Mouse (Mus musculus): Measurements from ENCODE around the gene Cdh5. TPM values are rescaled to one million over a fixed set of nuclear protein-coding genes. Genes with fewer than 3 reads are reported as not detected.
A peak's percentile ranks its signal among the peaks of the same experiment; 100 is the strongest.

Cdh5 gene
- polyA plus RNA-seq, 1 experiment from 2014 or later = 16.4 TPM

DNA sequence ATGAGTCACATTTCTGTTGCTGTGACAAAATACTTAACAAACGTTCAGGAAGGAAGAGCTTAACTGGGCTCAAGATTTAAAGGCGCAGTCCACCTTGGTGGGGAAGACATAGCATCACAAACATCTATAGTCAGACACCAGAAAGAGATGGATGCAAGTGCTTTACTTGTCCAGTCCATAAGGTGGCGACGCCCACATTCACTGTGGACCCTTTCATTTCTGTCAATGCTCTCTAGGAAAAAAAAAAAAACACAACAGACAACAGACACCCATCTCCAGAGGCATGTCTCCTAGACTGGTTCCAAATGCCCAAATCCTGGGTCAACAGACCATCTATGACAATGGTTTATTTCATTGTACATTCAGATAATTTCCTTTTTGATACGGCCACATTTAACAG lies 23.1 kb downstream of the Cdh5 start:
- no peak overlapping the region for H3K4me2 ChIP-seq
- H3K9ac ChIP-seq = no peak overlapping the region
- no peaks in the 10 kb centered on the region for H3K27me3 ChIP-seq
- no peaks in the 10 kb centered on the region for H3K4me1 ChIP-seq (replicated peaks)
- ATAC-seq (ENCODE audit: low FRiP score, low read depth) = no peak
- H3K9me3 ChIP-seq = no peaks in the 10 kb centered on the region
- no peak overlapping the region for H3K4me3 ChIP-seq
- H3K27ac ChIP-seq (replicated peaks) = no peak overlapping the region
- 88% methylated on average over 5 of the region's 5 CpGs for WGBS
- H3K36me3 ChIP-seq = no peaks in the 10 kb centered on the region

DNA sequence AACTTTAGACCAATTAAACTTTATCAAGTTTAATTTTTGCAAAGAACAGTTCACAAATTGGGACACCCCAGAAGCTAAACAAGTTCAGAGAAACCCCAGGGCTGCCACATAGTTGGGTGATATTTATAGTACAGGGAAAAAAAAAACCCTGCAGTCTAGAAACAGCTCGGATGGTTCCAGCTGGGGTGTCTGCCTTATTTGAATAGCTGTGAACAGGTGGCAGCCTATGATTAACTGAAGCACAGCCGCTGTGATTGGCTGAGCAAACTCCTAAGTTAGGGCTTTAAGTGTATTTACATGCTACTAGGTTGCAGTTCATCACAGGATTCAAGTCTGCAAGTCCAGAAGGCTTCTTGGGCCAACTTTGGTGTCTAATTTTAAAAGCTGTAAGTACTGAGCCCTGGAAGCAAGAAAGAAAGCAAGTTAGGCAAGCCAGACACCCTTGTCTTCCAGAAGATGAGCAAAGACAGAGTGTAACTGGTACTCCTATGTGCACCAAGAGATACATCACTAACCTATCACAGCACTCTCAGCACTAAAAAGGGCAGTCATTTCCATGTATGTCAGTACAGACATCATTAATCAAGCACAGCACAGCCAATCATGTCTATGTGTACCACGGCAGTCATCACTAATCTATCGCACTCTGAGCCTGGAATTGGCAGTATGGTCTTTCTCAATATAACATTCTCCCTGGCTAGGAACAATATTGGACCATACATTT lies 25.9 kb downstream of the Cdh5 start:
- H3K9me3 ChIP-seq = no peaks in the 10 kb centered on the region
- H3K36me3 ChIP-seq = no peaks in the 10 kb centered on the region
- no peak overlapping the region for H3K27ac ChIP-seq (replicated peaks)
- whole genome bisulfite sequencing = 71% methylated on average over 4 of the region's 4 CpGs
- H3K4me3 ChIP-seq = no peak overlapping the region
- no peaks in the 10 kb centered on the region for H3K27me3 ChIP-seq
- no peak for ATAC-seq (ENCODE audit: low FRiP score, low read depth)
- no peak overlapping the region for H3K9ac ChIP-seq
- no peak overlapping the region for H3K4me2 ChIP-seq
- no peaks in the 10 kb centered on the region for H3K4me1 ChIP-seq (replicated peaks)

DNA sequence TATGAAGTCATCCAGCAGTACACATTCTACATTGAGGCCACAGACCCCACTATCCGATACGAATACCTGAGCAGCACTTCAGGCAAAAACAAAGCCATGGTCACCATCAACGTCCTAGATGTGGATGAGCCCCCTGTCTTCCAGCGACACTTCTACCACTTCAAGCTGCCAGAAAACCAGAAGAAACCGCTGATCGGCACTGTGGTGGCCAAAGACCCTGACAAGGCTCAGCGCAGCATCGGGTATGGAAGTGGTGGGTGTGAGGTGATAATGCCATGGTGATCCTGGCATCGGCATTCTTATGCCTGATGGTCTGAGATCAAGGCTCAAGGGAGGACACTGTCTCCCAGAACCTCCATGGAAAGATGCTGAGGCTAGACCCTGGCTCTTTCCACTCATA lies 29.5 kb downstream of the Cdh5 start:
- no peak overlapping the region for H3K4me3 ChIP-seq
- no peak overlapping the region for H3K4me2 ChIP-seq
- no peak overlapping the region for H3K9ac ChIP-seq
- no peaks in the 10 kb centered on the region for H3K36me3 ChIP-seq
- H3K4me1 ChIP-seq (replicated peaks) = no peaks in the 10 kb centered on the region
- no peak overlapping the region for H3K27ac ChIP-seq (replicated peaks)
- no peaks in the 10 kb centered on the region for H3K27me3 ChIP-seq
- no peaks in the 10 kb centered on the region for H3K9me3 ChIP-seq
- no peak for ATAC-seq (ENCODE audit: low FRiP score, low read depth)
- 98% methylated on average over 9 of the region's 9 CpGs for whole genome bisulfite sequencing

DNA sequence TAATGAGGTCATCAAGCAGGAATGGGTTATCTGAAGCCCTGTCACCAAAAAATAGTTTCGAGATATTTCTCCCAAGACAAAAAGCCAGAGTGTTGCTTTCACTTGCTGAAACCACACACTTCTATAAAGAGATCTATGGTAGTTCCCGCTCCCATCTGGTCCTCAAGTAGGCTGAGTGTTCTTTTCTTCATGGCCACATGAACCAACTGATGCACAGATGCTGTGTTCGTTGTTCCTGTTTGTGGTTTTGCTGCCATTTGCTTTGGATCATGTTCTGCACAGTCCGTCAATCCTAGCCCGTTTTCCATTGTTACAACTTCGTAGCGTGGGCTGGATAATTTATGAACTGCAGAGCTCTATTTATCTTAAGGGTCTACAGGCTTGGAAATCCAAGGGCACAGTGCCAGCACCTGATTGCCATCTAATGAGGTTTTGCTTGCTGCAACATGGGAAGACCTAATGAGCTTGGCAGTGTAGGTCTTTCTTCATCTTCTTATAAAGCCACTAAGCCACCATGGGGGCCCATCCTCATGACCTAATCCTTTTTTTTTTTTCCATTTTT lies 30.1 kb downstream of the Cdh5 start:
- no peak overlapping the region for H3K4me3 ChIP-seq
- H3K27me3 ChIP-seq = no peaks in the 10 kb centered on the region
- H3K4me2 ChIP-seq = no peak overlapping the region
- ATAC-seq (ENCODE audit: low FRiP score, low read depth) = no peak
- no peaks in the 10 kb centered on the region for H3K9me3 ChIP-seq
- H3K9ac ChIP-seq = no peak overlapping the region
- H3K36me3 ChIP-seq = no peaks in the 10 kb centered on the region
- no peak overlapping the region for H3K27ac ChIP-seq (replicated peaks)
- 87% methylated on average over 7 of the region's 7 CpGs for WGBS
- no peaks in the 10 kb centered on the region for H3K4me1 ChIP-seq (replicated peaks)

DNA sequence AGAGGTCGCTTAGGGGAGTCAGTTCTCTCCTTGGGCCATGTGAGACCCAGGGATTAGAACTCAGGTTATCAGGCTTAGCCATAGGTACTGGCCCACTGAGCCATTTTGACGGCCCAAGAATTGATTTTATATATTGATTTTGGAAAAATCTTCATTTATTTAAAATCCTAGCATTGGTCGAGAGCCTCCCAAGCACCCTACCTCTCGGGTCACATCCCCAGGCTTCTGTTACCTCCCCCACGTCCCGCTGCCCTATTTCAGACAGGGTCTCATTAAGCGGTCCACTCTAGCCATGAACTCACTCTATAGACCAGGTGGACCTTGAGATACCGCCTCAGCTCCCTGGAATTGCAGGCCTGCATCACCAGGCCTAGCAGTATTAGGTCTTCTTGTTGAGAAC lies 33.1 kb downstream of the Cdh5 start:
- no peak overlapping the region for H3K27ac ChIP-seq (replicated peaks)
- no peaks in the 10 kb centered on the region for H3K36me3 ChIP-seq
- no peak for ATAC-seq (ENCODE audit: low FRiP score, low read depth)
- H3K4me3 ChIP-seq = no peak overlapping the region
- H3K4me2 ChIP-seq = no peak overlapping the region
- H3K9me3 ChIP-seq = no peaks in the 10 kb centered on the region
- H3K9ac ChIP-seq = no peak overlapping the region
- H3K27me3 ChIP-seq = no peaks in the 10 kb centered on the region
- H3K4me1 ChIP-seq (replicated peaks) = no peaks in the 10 kb centered on the region
- 93% methylated on average over 8 of the region's 8 CpGs for WGBS

DNA sequence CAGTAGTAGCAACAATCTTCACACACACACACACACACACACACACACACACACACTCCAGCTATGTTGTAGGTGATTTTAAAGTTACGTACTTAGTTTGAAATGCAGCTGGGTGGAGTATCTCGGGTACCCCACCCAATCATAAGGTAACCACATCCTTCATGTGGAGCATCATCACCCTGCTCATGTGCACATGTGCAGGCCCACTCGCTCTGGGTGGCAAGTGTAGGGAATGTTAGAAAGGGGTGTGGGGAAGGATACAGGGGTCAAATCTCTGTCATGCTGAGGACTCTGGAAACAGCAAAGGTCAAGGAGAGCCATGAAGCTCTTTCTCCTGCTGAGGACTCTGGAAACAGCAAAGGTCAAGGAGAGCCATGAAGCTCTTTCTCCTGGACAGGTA lies 34.9 kb downstream of the Cdh5 start:
- WGBS = 94% methylated on average over 3 of the region's 3 CpGs
- no peak overlapping the region for H3K27ac ChIP-seq (replicated peaks)
- no peaks in the 10 kb centered on the region for H3K9me3 ChIP-seq
- H3K4me2 ChIP-seq = no peak overlapping the region
- ATAC-seq (ENCODE audit: low FRiP score, low read depth) = no peak
- no peaks in the 10 kb centered on the region for H3K36me3 ChIP-seq
- H3K9ac ChIP-seq = no peak overlapping the region
- no peak overlapping the region for H3K4me3 ChIP-seq
- no peaks in the 10 kb centered on the region for H3K4me1 ChIP-seq (replicated peaks)
- H3K27me3 ChIP-seq = no peaks in the 10 kb centered on the region

DNA sequence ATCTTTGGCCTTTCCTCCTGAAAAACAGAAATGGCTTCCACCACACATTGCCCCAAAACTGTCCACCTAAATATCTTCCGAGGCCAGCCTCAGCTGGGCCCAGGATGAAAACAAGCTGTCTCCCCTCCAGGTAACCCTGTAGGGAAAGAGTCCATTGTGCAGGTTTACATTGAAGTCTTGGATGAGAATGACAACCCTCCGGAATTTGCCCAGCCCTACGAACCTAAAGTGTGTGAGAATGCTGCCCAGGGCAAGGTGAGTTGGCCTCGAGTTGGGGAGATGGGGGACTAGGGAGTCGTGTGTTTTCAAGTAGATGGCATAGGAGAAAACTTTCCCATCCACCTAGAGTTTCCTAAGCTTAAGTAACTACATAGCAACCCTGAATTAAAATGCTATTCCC lies 36.2 kb downstream of the Cdh5 start:
- H3K9ac ChIP-seq = no peak overlapping the region
- H3K4me1 ChIP-seq (replicated peaks) = no peaks in the 10 kb centered on the region
- no peak for ATAC-seq (ENCODE audit: low FRiP score, low read depth)
- no peak overlapping the region for H3K4me3 ChIP-seq
- no peak overlapping the region for H3K4me2 ChIP-seq
- no peaks in the 10 kb centered on the region for H3K36me3 ChIP-seq
- no peaks in the 10 kb centered on the region for H3K27me3 ChIP-seq
- WGBS = 91% methylated on average over 5 of the region's 5 CpGs
- no peak overlapping the region for H3K27ac ChIP-seq (replicated peaks)
- H3K9me3 ChIP-seq = no peaks in the 10 kb centered on the region

DNA sequence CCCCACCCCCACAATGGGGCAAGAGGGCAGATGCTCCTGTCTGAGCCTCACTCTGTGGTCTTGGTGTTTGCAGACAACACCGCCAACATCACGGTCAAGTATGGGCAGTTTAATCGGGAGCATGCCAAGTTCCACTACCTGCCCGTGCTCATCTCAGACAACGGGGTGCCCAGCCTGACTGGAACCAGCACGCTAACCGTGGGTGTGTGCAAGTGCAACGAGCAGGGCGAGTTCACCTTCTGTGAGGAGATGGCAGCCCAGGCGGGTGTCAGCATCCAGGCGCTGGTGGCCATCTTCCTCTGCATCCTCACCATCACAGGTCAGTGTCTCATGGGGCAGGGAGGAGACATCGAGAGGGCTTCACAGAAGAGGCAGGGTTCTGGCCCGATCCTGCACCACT lies 39.2 kb downstream of the Cdh5 start:
- H3K4me2 ChIP-seq = no peak overlapping the region
- H3K4me3 ChIP-seq = no peak overlapping the region
- H3K27me3 ChIP-seq = no peaks in the 10 kb centered on the region
- ATAC-seq (ENCODE audit: low FRiP score, low read depth) = no peak
- H3K27ac ChIP-seq (replicated peaks) = no peak overlapping the region
- no peaks in the 10 kb centered on the region for H3K4me1 ChIP-seq (replicated peaks)
- H3K36me3 ChIP-seq = no peaks in the 10 kb centered on the region
- WGBS = 91% methylated on average over 13 of the region's 13 CpGs
- H3K9me3 ChIP-seq = no peaks in the 10 kb centered on the region
- no peak overlapping the region for H3K9ac ChIP-seq

DNA sequence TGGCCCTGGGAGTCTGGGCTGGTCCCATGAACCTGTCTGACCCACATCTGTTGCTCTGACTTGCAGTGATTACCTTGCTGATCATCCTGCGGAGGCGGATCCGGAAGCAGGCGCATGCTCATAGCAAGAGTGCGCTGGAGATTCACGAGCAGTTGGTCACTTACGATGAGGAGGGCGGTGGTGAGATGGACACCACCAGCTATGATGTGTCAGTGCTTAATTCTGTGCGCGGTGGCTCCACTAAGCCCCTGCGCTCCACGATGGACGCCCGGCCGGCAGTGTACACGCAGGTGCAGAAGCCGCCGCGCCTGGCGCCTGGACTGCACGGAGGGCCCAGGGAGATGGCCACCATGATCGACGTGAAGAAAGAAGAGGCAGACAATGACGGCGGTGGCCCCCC lies 41.0 kb downstream of the Cdh5 start:
- WGBS = 91% methylated on average over 25 of the region's 25 CpGs
- Histone ChIP-seq H3K9me3 (no peaks in the 10 kb centered on the region), H3K27me3 (no peaks in the 10 kb centered on the region), H3K36me3 (no peaks in the 10 kb centered on the region), H3K4me2 (no peak overlapping the region), H3K4me3 (no peak overlapping the region), H3K4me1 (replicated peaks) (no peaks in the 10 kb centered on the region), H3K9ac (no peak overlapping the region), H3K27ac (replicated peaks) (no peak overlapping the region)
- no peak for ATAC-seq (ENCODE audit: low FRiP score, low read depth)

DNA sequence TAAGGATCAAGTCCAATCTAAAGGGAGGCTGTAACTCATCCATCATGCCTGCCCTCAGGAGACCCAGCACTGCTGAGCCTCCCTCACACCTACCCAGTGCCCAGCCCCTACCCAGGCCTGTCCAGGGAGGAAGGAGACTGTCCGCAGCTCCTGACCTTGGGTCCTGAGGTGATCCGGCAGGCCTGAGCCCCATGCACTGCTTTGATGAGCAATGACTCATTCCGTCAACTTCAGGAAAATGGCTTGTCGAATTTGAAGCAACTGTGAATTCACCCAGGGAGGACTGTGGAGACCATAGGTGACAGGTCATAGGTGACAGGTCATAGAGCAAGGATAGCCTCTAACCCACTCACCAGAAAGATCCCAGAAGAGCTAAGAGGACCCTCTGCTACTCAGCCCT lies 42.0 kb downstream of the Cdh5 start:
- 87% methylated on average over 4 of the region's 4 CpGs for WGBS
- no peak overlapping the region for H3K27ac ChIP-seq (replicated peaks)
- H3K9ac ChIP-seq = no peak overlapping the region
- no peak for ATAC-seq (ENCODE audit: low FRiP score, low read depth)
- no peaks in the 10 kb centered on the region for H3K9me3 ChIP-seq
- no peaks in the 10 kb centered on the region for H3K36me3 ChIP-seq
- no peak overlapping the region for H3K4me2 ChIP-seq
- H3K4me1 ChIP-seq (replicated peaks) = no peaks in the 10 kb centered on the region
- no peak overlapping the region for H3K4me3 ChIP-seq
- no peaks in the 10 kb centered on the region for H3K27me3 ChIP-seq

DNA sequence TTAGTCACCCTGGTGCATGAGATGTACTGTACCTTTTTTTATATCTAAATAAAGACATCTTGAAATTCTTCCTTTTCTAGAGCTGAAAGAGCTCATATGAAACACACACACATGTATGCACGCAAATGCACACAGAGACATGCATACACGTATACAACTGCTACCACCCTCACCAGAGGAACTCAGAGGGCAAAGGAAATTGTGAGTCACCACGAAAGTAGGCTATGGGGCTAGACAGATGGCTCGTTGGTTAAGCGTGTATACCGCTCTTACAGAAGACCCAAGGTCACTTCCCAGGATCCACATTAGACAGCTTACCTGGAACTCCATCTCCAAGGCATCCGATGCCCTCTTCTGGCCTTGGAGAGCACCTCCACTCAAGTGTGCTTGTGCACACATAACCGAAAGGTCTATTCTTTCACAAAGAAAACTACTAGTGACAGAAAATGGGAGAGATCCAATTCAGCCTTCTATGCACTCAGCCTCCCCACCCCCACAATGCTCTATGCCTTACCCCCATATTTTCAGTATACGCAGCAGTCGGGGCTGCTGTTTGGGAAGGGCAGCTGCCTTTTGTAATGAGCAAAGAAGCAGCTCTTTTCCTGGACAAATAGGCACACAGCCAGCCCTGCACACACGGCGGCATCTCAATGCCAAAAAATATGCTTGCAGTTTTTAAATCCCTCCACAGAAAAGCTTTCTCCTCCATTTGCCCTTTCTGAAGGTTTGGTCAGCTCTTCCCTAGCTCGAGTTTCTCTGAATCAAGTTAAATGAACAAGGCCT lies 43.2 kb downstream of the Cdh5 start:
- Histone ChIP-seq H3K4me2 (no peak overlapping the region), H3K27ac (replicated peaks) (no peak overlapping the region), H3K27me3 (no peaks in the 10 kb centered on the region), H3K9me3 (no peaks in the 10 kb centered on the region), H3K4me1 (replicated peaks) (no peaks in the 10 kb centered on the region), H3K9ac (no peak overlapping the region), H3K4me3 (no peak overlapping the region), H3K36me3 (no peaks in the 10 kb centered on the region)
- 85% methylated on average over 13 of the region's 13 CpGs for WGBS
- no peak for ATAC-seq (ENCODE audit: low FRiP score, low read depth)

DNA sequence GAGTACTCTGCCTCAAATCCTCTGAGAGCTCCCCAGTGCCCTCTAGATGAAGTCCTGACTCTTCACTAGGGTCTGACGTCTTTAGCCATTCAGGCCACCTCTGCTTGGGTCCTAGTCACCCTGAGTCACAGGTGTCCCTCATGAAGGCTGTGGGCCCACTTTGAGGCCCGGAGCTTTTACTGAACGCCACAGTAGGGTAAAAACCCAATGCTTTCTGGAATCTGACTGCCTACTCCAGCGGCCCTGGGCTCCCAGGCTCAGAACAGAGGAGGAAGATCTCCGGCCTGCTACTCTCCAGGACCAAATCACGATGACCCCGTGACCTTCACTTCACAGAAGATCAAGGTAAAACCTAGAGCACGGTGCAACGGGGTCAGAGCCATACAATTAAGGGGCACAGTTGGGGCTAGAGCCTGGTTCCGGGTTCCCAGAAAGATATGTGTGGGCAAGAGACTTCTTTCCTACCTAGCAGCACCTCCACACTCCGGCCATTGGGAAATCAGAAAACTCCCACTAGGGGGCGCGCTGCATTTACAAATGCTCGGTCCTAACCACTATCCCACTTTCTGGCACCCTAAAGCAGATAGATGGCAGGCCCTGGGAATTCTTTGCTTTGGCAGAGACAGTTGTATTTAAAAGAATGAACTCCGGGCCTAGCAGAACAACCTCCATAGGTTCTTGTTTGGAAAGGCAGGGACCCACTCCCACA lies 44.7 kb downstream of the Cdh5 start:
- no peak overlapping the region for H3K4me3 ChIP-seq
- no peaks in the 10 kb centered on the region for H3K9me3 ChIP-seq
- WGBS = 36% methylated on average over 15 of the region's 15 CpGs
- no peak overlapping the region for H3K9ac ChIP-seq
- no peaks in the 10 kb centered on the region for H3K36me3 ChIP-seq
- ATAC-seq (ENCODE audit: low FRiP score, low read depth) = peak; percentile 89
- H3K4me2 ChIP-seq = no peak overlapping the region
- H3K4me1 ChIP-seq (replicated peaks) = no peaks in the 10 kb centered on the region
- H3K27ac ChIP-seq (replicated peaks) = no peak overlapping the region
- no peaks in the 10 kb centered on the region for H3K27me3 ChIP-seq

Data from hindbrain, embryonic 15.5 days (tissue).